Mouse (Mus musculus): ENCODE data around the gene Ppp1r9a.

Ppp1r9a gene

DNA sequence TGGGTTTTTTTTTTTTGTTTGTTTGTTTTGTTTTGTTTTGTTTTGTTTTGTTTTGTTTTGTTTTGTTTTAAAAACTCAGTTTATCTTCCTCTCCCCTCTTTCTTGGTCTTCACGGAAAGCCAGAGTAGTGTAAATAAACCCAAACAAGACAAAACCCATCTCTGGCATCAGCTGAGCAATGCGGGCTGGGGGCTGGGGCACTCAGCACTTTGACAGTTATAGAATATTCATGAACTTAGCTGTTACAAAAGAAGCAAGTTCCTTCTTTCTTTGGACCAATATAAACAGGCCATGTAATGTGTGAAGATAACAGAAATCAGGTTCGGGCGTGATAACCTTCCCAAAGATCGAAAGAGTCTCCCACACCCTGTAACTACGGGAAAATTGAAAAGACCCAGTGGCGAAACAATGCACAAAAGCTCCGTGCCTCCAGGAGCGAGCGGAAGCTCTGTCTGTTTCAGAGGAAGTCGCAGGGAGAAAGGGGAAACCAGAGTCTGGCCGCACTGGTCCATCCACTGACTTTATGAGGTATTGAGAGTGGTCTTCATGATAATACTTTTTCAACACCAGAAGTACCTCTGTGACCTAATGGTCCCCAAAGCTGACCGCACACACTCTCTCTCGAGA lies 264.4 kb downstream of the Ppp1r9a start:
- no peak for DNase-seq

DNA sequence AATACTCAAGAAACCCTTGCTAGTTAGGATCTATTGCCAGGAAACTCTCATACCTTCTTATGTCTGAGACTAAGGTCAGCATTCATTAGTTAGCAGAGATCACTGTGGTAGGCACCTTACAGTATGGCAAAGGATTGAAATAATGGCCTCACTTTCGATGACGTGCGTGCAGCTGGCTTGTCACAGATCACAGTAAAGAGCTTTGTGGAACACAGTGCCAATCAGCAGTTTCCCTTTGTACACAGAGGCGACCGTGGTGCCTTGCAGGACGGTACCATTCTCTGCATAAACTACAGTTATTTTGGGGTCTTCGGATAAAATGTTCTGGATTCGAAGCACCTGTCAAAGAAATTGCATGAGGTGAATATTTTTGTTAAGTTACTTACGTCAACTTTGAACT lies 265.4 kb downstream of the Ppp1r9a start:
- DNase-seq, result no peak

DNA sequence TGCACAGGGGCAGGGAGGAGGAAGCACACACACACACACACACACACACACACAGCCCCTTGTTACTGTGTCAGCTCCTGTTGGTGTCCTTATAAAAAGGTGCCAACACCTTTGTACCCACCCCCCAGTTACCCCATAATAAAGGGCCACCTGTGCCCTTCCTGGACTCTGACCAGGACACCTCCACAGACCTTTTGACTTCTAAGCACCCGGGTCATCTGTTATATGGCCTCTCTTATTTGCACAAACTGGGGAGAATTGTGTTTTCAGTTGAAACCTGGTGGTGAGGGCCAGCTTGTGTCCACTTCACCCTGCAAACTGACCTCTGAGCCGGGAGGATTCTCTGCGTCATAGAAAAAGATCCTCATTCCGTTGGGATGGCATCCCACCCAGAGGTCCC lies 268.7 kb downstream of the Ppp1r9a start:
- no peak for DNase-seq

DNA sequence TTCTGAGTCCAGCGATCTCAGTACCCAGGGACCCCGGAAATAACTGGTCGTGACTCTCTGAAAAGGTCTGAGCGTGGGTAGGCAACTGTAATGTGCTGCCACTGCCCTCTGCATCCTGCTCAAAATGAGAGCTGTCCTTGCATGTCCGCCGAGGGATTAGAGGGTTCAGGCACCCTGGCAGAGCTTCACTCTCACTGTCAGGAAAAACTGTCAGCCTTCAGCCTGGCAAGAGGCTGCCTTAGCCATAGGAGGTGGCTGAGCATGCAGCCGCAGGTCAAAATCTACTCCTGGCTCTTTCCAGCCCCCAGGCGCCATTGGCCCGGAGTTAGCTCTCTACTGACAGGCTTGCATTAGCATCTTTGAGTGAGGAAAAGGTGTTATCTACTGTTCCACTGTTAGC lies 269.9 kb downstream of the Ppp1r9a start:
- peak; percentile 48 to 62 for DNase-seq

DNA sequence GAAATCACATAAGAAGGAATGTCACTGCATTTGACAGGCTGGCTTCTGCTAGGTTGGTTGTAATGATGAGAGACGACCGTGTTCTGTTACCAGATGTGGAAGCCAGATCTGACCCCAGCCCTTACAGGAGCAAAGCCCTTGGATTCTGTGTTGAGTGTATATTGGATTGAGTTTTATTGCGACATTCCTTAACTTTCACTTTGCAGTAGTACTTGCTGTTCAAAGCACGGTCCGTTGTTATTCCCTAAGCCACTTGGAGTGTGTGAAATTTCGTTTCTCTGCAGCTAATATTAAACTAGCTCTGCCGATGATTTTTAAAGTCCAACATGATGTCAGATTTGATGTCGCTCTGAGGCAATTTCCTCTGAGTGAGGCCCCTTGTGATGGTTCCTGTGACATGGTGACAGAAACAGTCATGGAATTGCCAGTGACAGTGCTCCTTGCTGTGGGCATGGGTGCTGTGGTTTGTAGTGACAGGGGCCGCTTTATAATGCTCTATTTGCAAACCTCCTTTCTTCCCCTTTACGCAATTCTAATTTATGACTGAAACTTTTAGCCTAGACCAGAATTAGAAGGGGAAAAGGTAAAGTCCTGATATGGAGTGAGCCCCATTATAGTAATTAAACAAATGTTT lies 271.6 kb downstream of the Ppp1r9a start:
- no peak for DNase-seq

DNA sequence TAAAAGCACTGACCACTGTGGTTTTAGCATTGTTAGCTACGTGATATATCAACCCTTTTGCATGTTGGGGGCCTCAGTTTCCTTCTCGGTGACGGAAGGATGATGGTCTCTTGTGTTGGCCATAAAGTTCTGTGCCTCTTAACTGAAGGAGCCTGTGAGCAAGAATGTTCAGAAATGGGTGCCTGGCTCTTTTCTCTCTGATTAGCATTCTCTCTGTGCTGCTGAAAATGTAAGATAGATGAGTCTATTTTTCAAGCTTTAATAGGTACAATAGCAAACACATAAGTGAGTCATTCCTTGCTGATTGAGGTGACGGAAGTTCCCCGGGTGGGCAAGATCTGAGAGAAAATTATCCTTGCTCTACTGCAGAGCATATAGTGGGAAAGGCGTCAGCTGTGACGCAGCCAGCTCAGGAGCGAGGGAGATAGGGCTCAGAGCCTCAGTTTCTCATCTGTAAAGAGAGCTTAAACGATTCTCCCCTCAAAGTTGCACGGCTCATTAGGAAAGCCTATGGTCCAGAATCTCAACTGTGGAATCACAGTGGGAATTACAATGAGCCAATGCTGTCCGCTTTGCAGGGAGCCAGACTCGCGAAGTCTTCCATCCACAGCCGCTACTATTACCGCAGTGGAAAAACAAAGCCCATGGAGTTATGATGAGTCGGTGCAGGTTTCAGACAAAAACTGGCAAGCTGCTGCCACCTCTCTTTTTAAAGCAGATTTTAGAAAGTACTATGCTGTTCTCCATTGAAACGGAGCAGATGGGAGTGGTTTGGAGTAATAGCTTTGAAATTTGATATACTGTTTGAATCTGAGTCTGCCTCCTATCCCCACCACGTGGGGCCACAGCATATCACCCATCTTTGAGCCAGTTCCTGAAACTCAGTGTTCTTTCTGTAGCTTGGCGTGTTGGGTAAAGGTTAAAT lies 275.5 kb downstream of the Ppp1r9a start:
- peak in 1 of 2 experiments; percentile 14 for DNase-seq

DNA sequence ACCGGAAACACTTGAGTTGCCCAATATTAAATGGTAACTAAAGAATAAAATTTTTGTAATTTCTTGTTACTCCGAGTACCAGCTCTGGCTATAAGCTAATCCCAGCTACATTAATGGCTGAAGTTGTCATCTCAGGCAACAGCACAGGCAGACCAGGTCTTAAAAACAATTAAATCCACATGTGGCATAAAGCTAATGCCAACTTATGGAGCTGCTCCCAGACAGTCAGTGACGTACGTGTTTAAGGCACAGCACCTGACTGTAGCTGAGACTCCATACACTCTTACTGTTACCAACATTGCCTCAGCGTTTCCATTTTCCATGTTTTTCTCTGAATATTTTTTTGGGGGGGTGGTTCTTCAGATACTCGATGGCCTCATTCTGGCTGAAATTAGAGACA lies 276.5 kb downstream of the Ppp1r9a start:
- no peak for DNase-seq

DNA sequence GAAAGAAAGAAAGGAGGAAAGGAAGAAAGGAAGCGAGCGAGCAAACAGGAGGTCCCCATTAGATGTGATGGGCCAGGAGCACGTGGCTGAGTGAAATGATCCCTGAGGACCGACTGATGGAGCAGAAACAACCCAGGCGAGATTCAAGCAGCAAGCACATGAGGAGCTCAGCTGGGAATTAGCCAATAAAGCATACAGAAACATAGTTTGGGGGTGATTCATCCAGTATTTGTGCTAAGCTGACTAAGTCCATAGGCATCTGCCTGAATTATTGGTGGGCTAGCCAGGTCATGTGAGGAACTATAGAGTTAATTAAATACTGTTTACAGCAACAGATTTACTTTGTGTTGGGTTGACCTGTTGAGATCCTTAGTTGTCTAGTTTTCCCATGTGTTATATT lies 277.9 kb downstream of the Ppp1r9a start:
- no peak for DNase-seq

DNA sequence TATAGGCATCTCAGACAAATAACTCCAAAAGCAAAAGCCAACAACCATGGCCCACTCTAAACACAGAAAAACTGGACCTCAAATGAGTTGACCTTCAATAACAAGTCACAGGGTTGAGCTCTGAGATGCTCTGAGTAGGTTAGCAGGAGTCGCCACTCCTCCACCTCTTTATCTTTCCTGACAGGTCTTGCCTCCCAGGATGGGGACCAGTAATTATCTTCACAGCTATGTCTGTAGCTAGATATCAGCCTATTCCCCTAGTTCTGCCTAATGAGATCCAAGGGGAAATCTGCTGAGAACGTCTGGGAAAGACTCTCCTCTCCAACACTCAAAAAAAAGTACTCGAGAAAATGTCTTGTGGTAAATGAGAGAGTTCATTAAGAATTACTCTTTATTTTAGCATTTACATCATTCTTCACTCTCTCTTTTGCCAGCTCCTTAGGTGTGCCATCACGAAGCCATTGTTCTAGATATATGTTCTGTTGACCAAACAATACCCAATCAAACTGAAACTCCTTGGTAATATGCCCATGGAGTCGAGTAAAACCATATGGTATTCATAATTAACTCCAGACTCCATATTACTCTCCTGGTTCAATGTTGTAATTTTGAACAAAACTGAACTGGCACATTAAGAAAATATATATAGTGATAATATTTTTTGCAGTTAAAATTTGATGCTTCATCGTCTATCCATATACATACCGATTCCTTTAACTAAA lies 283.7 kb downstream of the Ppp1r9a start:
- no peak for DNase-seq

DNA sequence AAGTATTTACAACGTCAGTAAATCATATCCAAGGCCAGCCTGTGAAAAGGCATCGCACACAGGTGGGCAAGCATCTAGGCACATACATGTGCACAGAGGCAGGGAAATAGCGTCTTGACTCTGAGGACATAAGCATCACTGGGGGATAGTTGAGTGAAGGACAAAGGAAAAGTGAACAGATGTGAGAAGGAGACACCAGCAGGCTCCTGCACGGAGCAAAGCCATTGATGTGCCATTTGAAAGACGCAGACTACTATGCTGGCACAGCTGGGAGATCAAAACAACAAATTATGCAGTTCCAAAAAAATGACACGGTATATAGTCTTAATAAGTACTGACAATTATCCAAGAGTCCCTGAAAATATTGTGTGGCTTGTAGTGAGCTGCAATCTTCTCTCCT lies 284.9 kb downstream of the Ppp1r9a start:
- DNase-seq, result no peak

DNA sequence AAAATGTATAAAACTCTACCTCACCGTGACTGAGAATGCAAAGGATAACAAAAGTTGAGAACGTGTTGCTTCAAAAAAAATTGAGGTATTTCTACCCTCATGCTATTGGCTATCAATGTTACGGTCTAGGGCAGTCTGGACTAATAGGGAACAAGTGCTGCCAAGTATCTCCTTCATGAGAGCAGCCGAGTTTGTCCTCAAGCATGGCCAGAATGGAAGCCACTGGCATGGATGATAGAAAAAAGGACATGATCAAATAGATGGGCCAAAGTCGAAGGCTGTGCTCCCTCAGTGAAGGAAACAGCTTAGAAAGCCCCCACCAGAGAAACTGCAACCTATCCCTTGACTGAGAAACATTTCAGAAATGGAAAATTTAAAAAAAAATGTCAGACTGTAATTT lies 285.3 kb downstream of the Ppp1r9a start:
- DNase-seq, result no peak

DNA sequence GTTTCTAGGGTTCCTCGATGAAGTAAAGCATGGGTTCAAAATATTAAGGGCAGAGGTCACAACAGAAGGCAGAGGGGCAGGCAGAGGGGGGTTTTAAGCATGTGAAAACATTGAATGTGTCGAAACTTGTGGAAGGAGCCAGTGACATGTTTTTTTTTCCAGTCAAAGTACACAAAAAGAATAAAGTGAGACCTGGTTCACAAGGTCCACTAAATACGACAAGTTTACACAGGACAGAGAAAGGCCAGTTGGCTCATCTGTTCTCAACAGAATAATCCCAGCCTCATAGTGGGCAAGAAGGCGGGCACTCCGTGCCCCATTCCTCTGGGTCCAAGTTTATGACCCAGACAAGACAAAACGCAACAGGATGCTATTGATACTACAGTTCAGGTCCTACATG lies 286.2 kb downstream of the Ppp1r9a start:
- DNase-seq, result no peak

DNA sequence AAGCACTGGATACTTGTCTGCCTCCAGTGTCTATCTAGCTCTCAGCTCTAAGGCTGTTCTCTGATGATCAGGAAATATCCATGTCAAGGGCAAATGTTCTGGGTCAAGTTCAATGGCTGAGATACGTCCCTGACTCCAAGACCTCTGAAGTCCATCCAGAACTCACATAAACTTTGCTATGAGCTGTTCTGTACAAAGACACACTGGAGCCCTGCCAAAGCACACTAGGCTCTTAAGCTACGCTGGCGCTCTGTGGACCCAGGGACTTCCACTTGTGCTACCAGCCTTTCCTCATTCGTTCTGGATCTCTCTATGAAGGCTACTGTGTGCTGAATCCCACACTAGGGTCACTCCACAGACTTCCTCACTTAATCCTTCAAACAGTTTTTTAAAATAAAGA lies 286.8 kb downstream of the Ppp1r9a start:
- no peak for DNase-seq

DNA sequence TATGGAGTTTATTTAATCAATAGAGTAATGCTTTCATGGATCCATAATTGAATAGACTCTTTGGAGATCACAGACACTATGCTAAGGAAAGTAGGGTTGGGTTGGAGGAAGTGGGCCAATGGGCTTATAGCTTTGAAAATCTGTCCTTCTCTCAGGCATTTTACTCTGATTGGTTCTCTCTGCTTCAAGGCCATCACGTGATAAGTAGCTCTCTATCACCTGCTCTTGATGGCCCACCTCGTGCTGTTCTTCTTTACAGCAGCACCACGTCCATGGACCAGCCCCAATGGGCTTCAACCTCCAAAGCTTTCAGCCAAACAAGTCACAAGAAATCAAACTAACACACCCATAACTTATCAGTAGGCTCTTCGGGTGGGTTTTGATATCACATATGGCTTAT lies 288.0 kb downstream of the Ppp1r9a start:
- no peak for DNase-seq

DNA sequence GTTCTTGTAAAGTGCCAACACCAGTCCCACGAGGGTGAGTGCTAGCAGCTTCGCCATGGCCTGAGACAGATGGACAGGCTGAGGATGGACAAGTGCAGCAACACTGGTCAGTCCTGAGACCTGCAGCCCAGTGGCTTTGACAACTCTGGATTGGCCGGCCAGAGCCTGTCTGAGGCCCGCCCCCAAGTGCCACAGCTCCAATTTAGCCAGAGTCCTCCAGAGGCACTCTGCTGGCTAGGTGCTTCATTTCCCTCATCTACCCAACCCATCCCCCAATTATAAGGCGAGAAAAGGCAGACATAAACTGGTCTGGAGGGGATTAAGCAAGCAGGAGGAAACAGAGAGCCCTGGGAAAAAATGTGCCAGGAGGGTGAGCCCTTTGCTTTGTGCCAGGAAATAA lies 291.0 kb downstream of the Ppp1r9a start, which contains the start of gene Pon1:
Gene Pon1, minus strand, starts transcription at position 254 of the 400 bp plus-strand sequence.
- no peak for DNase-seq

DNA sequence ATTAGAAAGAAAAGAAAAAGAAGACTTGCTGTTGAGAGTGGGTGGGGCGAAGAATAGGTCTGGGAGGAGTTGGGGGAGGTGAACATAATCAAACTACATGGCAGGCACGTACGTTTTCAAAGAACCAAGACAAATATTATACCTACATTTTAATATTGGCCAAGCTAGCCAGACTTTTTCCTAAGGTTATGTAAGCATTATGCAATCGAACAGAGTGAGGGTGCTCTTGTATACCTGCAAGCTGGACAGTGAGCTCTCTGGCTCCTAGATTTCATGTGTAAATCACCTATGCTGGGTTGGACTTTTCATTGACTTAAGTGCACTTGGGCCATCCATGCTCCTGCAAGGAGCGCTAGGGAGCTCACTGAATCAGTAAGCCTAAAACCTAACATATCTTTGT lies 295.9 kb downstream of the Ppp1r9a start:
- no peak for DNase-seq

DNA sequence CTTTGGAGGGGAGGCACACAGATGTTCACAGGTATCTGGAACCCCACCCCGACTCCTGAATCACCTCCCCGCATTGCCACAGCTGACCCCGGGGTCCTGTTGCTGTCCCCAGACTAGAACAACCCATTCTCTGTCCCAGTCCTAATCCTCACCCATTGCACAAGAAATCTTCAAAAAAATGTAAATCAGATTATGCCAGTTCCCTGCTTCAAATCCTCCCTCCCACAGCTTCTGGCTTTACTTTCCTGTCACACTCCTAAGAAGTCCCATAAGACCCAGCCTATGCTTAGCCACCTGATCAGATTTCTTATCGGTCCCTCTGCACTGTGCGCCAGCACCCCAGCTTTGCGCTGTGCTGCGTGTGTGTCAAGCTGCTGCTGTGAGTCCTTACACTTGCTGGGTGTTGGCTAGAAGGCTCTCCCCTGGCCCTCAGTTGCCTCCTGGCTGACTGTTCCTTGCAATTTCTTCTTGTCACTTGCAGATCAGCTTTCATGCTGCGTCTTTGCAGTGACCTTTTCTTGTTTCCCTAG lies 296.7 kb downstream of the Ppp1r9a start:
- DNase-seq, result no peak

DNA sequence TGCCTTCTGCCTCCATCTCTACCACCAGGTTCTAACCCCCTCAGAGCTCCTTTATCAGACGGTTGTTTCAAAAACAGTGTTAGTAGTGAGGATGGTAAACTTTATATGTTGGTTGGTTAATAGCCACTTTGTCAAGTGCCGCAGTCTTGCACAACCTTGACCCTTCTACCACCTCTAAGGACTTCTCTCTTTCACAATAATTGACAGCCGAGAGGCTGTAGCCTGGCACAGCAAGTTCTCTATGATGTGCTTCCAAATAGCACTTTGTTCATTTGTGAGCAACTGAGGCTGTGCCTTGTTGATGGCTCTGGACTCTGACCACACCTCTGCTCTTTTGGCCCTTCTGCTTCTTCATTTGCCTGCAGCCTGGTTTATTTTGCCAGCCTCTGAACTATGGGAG lies 297.2 kb downstream of the Ppp1r9a start:
- DNase-seq, result no peak

DNA sequence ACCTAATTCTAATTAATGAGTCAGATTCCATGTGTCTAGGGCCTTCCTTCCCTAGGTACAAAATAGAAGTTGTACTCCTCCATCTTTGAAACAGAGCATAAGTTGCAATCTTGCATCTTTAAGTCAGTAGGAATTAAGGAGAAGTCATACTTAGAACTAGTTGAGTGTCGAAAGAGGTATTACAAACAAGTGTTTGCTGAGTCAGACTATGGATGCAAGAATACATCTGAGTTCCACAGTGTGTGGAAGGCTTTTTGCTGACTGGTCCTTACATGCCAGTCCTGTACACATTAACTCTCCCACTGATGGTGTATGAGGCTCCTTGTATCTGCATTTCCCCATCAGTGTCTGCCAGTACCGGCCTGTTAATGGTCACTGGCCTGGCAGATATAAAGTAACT lies 305.1 kb downstream of the Ppp1r9a start:
- no peak for DNase-seq
